Mouse (Mus musculus) testis, adult 2 months (tissue): Measurements from ENCODE around the gene Rcc2.

Experiments used
- CTCF ChIP-seq: fragments of 200-500 bp; IDR thresholded peaks from 2 replicates; pipeline ENCODE4 v1.5.1; 2012; ENCODE audit warnings: low read depth, mild to moderate bottlenecking, inconsistent platforms, low read length, moderate library complexity; ENCODE audit not compliant: control insufficient read depth, insufficient read depth, insufficient replicate concordance
- POLR2A ChIP-seq: fragments of 200-500 bp; IDR thresholded peaks from 2 replicates; pipeline ENCODE4 v1.6.1; 2012; ENCODE audit warnings: low read depth, mild to moderate bottlenecking, inconsistent platforms, low read length, moderate library complexity; ENCODE audit not compliant: control insufficient read depth

GRCm38 (mm10) chr4:140689873-140690655 lies 10.3 kb upstream of the Rcc2 start:
- TF ChIP-seq CTCF, result no peak
- no peak for TF ChIP-seq POLR2A
